Mouse (Mus musculus) kidney, adult 2 months (tissue): ENCODE measurements around the gene Herpud2.

Source experiments
- CTCF ChIP-seq: fragments of 200-500 bp; conservative IDR thresholded peaks from 2 replicates; pipeline ENCODE4 v1.5.1; 2011; ENCODE audit warnings: low read depth, mild to moderate bottlenecking, control low read depth, low read length, moderate library complexity, mixed read lengths; ENCODE audit not compliant: insufficient read depth, insufficient read length
- POLR2A ChIP-seq: fragments of 200-500 bp; IDR thresholded peaks from one replicate; pipeline ENCODE4 v1.6.1; 2011; ENCODE audit warnings: low read depth, low read length, control low read depth

GRCm38 (mm10) chr9:25143950-25144349 is 7.7 kb downstream of the Herpud2 start:
- TF ChIP-seq POLR2A (no peak), CTCF (no peak)
